Comparison of ENCODE assay signal across 13 mouse cellular contexts in genomic region chr1:168376330-168376729, GRCm38 (mm10). TPM values are rescaled to one million over a fixed set of nuclear protein-coding genes. Genes with fewer than 3 reads are reported as not detected.
A peak's percentile ranks its signal among the peaks of the same experiment; 100 is the strongest.
DNase-seq lines count a peak whose midpoint lies in the region; ATAC-seq and TF ChIP-seq lines count a peak whose summit lies in the region.
"Had no signal": no experiment of that assay in that cellular context is flagged by ENCODE, and none has a peak within 500 bp of the region (broad histone marks: within the 10 kb centered on the region; RNA-seq: fewer than 3 reads in every experiment).

No protein-coding gene starts in this region.

- peak in 1 of 2 experiments; percentile 49 for DNase-seq in heart, adult 2 months
- DNase-seq in heart, adult 11 months = no peak
- DNase-seq in liver, embryonic 14.5 days (ENCODE audit: low read depth in 3 of 3, low spot score in 3 of 3) = no peak
- no peak for DNase-seq in liver, embryonic 11.5 days (ENCODE audit: low spot score)
- DNase-seq in Patski (ENCODE audit: low read depth, low spot score) = no peak
- peak; percentile 58 to 61 for DNase-seq in kidney, postnatal 25 days
- no peak for DNase-seq in retina, embryonic 14.5 days (ENCODE audit: low spot score)
- DNase-seq: cerebellum, adult 11-12 months; gastrocnemius, postnatal 36 days; lung, postnatal 4 days had no signal

- no peak overlapping the region for H3K4me3 ChIP-seq in heart, adult 2 months
- no peak overlapping the region for H3K4me3 ChIP-seq in liver, embryonic 14.5 days (ENCODE audit: insufficient read depth in 1 of 2, low read depth in 2 of 2, low read length in 2 of 2)
- H3K4me3 ChIP-seq in liver, embryonic 11.5 days (ENCODE audit: low read depth, low read length) = no peak overlapping the region
- H3K4me3 ChIP-seq: hindbrain, embryonic 10.5 days; limb, embryonic 10.5 days had no signal

- TF ChIP-seq CTCF in heart, adult 2 months (IDR thresholded peaks at IDR 0.05) = peak; percentile 77
- TF ChIP-seq CTCF in liver, embryonic 14.5 days (IDR thresholded peaks at IDR 0.05; ENCODE audit: low read depth) = 0 out of 2 replicates have a peak, but pooled peaks have one; percentile 10
- peak; percentile 73 for TF ChIP-seq CTCF in Patski (IDR thresholded peaks at IDR 0.05)

- no peak for TF ChIP-seq POLR2A in heart, adult 2 months (IDR thresholded peaks at IDR 0.05; ENCODE audit: insufficient read depth, low read depth, low read length)

- CTCF ChIA-PET in Patski (lab: Charles Lee) = interaction anchor here (1.0 to 2.4 kb wide), 8 partner anchors 11 to 1083 kb away, joined by 3 to 7 read pairs (median 4); no protein-coding TSS in a partner anchor

- 0 out of 2 replicates have a peak, but pooled peaks have one; percentile 38 for TF ChIP-seq EP300 in heart, adult 2 months (IDR thresholded peaks at IDR 0.05; ENCODE audit: insufficient read depth, low read depth, low read length)
- TF ChIP-seq EP300 in liver, embryonic 14.5 days (IDR thresholded peaks at IDR 0.05; ENCODE audit: low read depth) = no peak

- no peaks in the 10 kb centered on the region for H3K9me3 ChIP-seq in liver, embryonic 14.5 days (ENCODE audit: control insufficient read depth, low read length)
- no peaks in the 10 kb centered on the region for H3K9me3 ChIP-seq in liver, embryonic 11.5 days (ENCODE audit: control insufficient read depth, low read length)
- H3K9me3 ChIP-seq: hindbrain, embryonic 10.5 days; limb, embryonic 10.5 days had no signal

- in situ Hi-C loops in Patski (cut with MboI; ENCODE audit: low pct_unique_long_range_greater_than_20kb) = no loop called here

- peaks cover 7% of the 10 kb centered on the region for H3K4me1 ChIP-seq in heart, adult 2 months (ENCODE audit: control insufficient read depth, insufficient read depth, low read length)
- H3K4me1 ChIP-seq in liver, embryonic 14.5 days (replicated peaks; ENCODE audit: control insufficient read depth in 2 of 2, insufficient read depth in 2 of 2, low read length in 1 of 2) = 0 out of 4 replicates have a peak, but pooled peaks cover 0 to under 1% of the 10 kb centered on the region in 2 experiments
- H3K4me1 ChIP-seq in liver, embryonic 11.5 days (replicated peaks; ENCODE audit: control insufficient read depth, insufficient read depth, low read length) = no peaks in the 10 kb centered on the region; the same call in 1 of the 2 replicates

- H3K27me3 ChIP-seq in heart, adult 2 months (ENCODE audit: control insufficient read depth, insufficient read depth, low read length) = no peaks in the 10 kb centered on the region
- H3K27me3 ChIP-seq in liver, embryonic 14.5 days (ENCODE audit: control insufficient read depth, insufficient read depth, low read length) = no peaks in the 10 kb centered on the region
- H3K27me3 ChIP-seq in liver, embryonic 11.5 days (replicated peaks; ENCODE audit: control insufficient read depth, insufficient read depth, low read length) = no peaks in the 10 kb centered on the region
- H3K27me3 ChIP-seq in Patski = no peaks in the 10 kb centered on the region
- H3K27me3 ChIP-seq: CH12.LX had no signal

- no peaks in the 10 kb centered on the region; the same call in none of the 2 replicates for H3K36me3 ChIP-seq in heart, adult 2 months (ENCODE audit: control insufficient read depth, insufficient read depth, low read length)
- H3K36me3 ChIP-seq in liver, embryonic 14.5 days (replicated peaks; ENCODE audit: control insufficient read depth, insufficient read depth, low read depth) = no peaks in the 10 kb centered on the region
- H3K36me3 ChIP-seq in liver, embryonic 11.5 days (ENCODE audit: control insufficient read depth, insufficient read depth, low read length) = no peaks in the 10 kb centered on the region

- intact Hi-C loops in heart, adult 2 months (cut with DNase I) = loop anchor here (5.0 to 10.0 kb wide), 4 partner anchors 89 to 968 kb away; no protein-coding TSS in a partner anchor

- peak overlapping the region; percentile 62 for H3K27ac ChIP-seq in heart, adult 2 months
- no peak overlapping the region for H3K27ac ChIP-seq in liver, embryonic 14.5 days
- H3K27ac ChIP-seq in liver, embryonic 11.5 days (ENCODE audit: low read depth, low read length) = no peak overlapping the region
- H3K27ac ChIP-seq: hindbrain, embryonic 10.5 days; limb, embryonic 10.5 days had no signal

- H3K4me2 ChIP-seq in liver, embryonic 14.5 days (ENCODE audit: low read depth) = no peak overlapping the region
- no peak overlapping the region for H3K4me2 ChIP-seq in liver, embryonic 11.5 days

- H3K9ac ChIP-seq in heart, adult 2 months (ENCODE audit: low read depth, low read length) = no peak overlapping the region
- no peak overlapping the region for H3K9ac ChIP-seq in liver, embryonic 14.5 days (replicated peaks)
- no peak overlapping the region for H3K9ac ChIP-seq in liver, embryonic 11.5 days (ENCODE audit: low read depth, low read length)

- POLR2A ChIA-PET in Patski (lab: Charles Lee) = no interaction called here

- peaks cover 2% of the 10 kb centered on the region; the same call in 1 of the 2 replicates for H3K79me2 ChIP-seq in heart, adult 2 months (replicated peaks; ENCODE audit: control insufficient read depth, insufficient read depth, low read length)

- no peak for ATAC-seq in liver, embryonic 14.5 days (ENCODE audit: insufficient read depth)
- ATAC-seq in liver, embryonic 11.5 days (replicated peaks; ENCODE audit: low FRiP score) = no peak
- no peak for ATAC-seq in Patski

- WGBS in heart, adult 2 months = 8% methylated on average over 3 of the region's 3 CpGs
- 38% methylated on average over 3 of the region's 3 CpGs for WGBS in liver, embryonic 14.5 days (ENCODE audit: insufficient replicate concordance)
- WGBS in liver, embryonic 11.5 days = 46% methylated on average over 3 of the region's 3 CpGs

RNA-seq across cellular contexts. Expression of gene Pbx1, which starts 55.7 kb away (rescaled TPM):
- total RNA-seq in heart, adult 2 months (2021) = 10 to 100 TPM; 52.8 to 54.7 TPM
- 33.1 and 47.6 TPM in 2 replicates for polyA plus RNA-seq in heart, adult 2 months (2012; rRNA removed)
- polyA plus RNA-seq in liver, embryonic 14.5 days (2012; rRNA removed) = 2.5 and 2.7 TPM in 2 replicates
- polyA plus RNA-seq in liver, embryonic 14.5 days (2014; fragmentation: Nextera tagmentation; extraction: Ambion mirVana) = 1.7 and 2.2 TPM in 2 replicates
- polyA plus RNA-seq in liver, embryonic 11.5 days (2014; fragmentation: Nextera tagmentation; extraction: Ambion mirVana) = 14.6 and 17.0 TPM in 2 replicates
- polyA plus RNA-seq in Patski (2021) = 49.9 TPM
- total RNA-seq: CH12.LX had no signal

Comparison
In these comparisons a context has a peak if more than half of its experiments do, and no peak if none do; other contexts are left out.
1. DNase-seq: peak in kidney, postnatal 25 days (2 of 2); none in heart, adult 11 months (single experiment), liver, embryonic 14.5 days (0 of 3), liver, embryonic 11.5 days (single experiment), Patski (single experiment) and retina, embryonic 14.5 days (single experiment).
2. CTCF ChIP-seq: peak in every context shown above with its lines; median percentile 77 in heart, adult 2 months; 73 in Patski; 10 in liver, embryonic 14.5 days.